Mouse (Mus musculus): ENCODE measurements around the gene Rgs9bp. TPM values are rescaled to one million over a fixed set of nuclear protein-coding genes. Genes with fewer than 3 reads are reported as not detected.
A peak's percentile ranks its signal among the peaks of the same experiment; 100 is the strongest.
"Not testable (repeated sequence)": the region's sequence is repeated elsewhere in the genome, so short reads cannot be mapped to it uniquely, and the experiment has no call there.

The Rgs9bp gene
- total RNA-seq, 2 experiments from 2014 or later: 0.48 TPM

DNA sequence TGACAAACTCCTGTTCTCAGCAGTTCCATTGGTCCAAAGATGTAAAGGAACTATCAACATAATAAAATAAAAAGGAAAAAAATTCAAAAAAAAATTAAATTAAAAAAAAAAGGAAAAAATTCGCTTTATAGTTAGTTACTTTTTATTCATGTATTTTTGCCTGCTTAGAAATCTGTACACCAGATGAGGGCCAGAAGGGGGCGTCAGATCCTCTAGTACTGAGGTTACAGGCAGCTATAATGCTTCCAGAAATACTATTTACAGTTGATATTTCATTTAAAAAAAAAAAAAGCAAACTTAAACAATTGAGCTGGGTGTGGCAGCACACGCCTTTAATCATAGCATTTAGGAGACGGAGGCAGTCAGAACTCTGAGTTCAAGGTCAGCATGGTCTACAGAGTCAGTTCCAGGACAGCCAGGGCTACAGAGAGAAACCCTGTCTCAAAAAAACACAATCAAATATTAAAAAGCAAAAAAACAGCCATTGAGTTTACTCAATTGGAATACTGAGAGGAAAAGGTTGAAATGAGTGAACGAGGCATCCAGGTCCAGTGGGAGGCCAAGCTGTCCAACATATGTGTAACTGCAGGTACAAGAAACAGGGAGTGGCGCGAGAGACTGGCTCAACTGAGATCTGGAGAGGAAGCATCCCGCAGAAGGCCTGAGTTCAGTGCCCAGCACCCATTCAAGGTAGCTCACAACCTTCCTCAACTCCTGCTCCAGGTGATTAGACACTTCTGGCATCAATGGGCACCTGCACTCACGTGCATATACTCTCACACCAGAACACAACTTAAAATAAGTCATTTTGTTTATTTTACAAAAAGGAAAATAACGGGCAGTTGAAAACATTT lies 31.4 kb downstream of the Rgs9bp start:
- peak; percentile 13 to 52 for DNase-seq (ENCODE audit: low spot score in 2 of 2)
- intact Hi-C loops (cut with DNase I): loop anchor here (2.0 to 10.0 kb wide), 3 partner anchors 31 to 1141 kb away; partner anchors contain the start of genes Rgs9bp and Tshz3

DNA sequence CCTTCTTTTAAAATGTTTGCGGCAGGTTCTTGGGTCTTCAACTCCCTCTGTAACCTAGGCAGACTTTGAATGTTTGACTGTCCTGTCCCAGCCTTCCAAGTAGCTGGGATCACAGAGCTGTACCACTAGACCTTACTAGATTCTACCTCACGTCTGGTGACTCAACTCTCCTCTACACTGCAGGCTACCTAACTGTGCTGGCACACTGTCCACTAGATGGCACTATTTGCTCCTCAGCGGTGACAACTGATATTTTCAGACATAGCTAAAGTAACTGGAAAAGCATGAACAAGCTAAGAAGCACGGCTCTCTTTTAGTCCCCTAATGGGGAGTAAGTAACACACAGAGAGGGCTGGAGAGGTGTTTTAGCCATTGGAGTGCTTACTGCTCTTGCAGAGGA lies 39.5 kb downstream of the Rgs9bp start:
- DNase-seq (ENCODE audit: low spot score in 2 of 2): peak; percentile 63 to 81
- intact Hi-C loops (cut with DNase I): loop anchor here (2.0 kb wide), 1 partner anchor 85 kb away; no protein-coding TSS in a partner anchor

GRCm38 (mm10) chr7:35537562-35537961 lies 47.8 kb downstream of the Rgs9bp start, which contains the start of gene Tdrd12:
Gene Tdrd12, minus strand, starts transcription at chr7:35537745.
- no peak for DNase-seq (ENCODE audit: low spot score in 2 of 2)
- intact Hi-C loops (cut with DNase I): no loop called here

DNA sequence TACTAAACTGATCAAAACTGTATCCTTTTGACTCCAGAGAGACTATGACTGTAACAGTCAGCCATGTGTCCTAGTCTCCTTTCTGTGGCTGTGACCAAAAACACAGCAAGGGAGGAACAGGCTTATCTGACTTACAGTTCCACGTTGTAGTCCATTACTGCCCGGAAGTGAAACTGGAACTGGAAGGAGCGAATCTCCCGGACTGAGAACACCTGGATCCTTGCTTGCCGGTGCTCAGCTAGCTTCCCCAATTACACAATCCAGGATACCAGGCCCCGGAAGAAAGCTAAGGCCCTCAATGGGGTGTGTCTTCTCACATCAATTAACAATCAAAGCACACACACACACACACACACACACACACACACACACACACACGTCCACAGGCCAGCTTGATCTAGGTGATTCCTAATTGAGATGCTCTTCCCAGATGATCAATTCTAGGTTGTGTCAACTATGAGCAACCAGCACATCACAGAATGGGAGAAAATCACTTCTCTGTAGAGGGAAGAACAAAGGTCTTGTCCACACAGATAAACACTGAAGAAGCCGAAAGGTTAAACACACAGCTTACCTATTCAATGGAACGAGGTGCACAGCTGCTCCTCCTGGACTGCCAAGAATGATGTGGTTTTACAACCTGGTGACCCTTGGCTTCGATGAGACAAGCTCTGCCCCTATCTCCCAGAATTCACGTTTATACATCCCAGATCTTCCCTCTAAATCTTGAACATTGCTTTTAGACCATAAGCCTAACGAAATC lies 49.5 kb downstream of the Rgs9bp start:
- no peak for DNase-seq (ENCODE audit: low spot score in 2 of 2)
- intact Hi-C loops (cut with DNase I): no loop called here

DNA sequence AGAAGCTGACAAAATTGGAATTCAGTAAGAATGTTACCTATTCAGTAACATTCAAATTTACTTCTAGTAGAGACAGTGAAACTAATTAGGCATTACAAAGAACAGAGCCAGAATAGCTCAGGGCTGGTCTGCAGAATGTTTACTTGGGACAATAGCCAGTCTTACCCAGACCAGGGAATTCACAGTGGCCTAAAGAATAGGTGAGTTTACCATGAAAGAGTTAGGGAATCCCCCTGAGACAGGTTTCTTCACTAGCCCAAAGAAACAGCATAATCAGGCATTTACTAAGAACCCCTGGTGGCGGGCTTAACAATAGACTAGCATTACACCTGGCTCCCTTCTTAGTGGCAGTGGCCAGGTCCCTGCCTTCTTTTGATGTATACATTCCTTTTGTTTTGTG lies 54.8 kb downstream of the Rgs9bp start:
- intact Hi-C loops (cut with DNase I); DNase-seq (ENCODE audit: low spot score in 2 of 2): not testable (repeated sequence)

DNA sequence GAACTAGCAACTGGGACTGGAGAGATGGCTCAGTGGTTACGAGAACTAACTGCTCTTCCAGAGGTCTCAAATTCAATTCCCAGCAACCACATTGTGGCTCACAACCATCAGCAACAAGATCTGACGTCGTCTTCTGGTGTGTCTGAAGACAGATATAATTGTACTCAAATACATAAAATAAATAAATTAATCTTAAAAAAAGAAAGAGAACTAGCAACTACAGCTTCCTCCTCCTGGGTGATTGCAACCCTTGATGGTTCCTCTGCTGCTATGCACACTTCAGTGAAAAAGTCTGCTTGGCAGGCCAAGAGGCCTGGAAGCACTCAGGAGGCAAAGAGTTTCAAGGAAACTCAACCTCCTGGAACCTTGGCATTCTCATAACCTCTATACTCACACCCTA lies 55.4 kb downstream of the Rgs9bp start:
- DNase-seq (ENCODE audit: low spot score in 2 of 2): no peak
- intact Hi-C loops (cut with DNase I): no loop called here

Other genes with a start within 250 kb of the Rgs9bp start
- 1 to 10 TPM; 7.7 to 8.3 TPM for gene Faap24, start 188.7 kb downstream of the Rgs9bp start, total RNA-seq (2021)
- 10 to 100 TPM; 18.2 to 23.3 TPM for gene Cep89, start 188.5 kb downstream of the Rgs9bp start, total RNA-seq (2021)
- gene Slc7a9, start 136.8 kb downstream of the Rgs9bp start, total RNA-seq (2021): not detected
- under 1 TPM; 0.23 to 0.53 TPM for gene Tdrd12, start 47.8 kb downstream of the Rgs9bp start, total RNA-seq (2021)
- 10 to 100 TPM; 69.2 to 73.8 TPM for gene Nudt19, start 29.3 kb downstream of the Rgs9bp start, total RNA-seq (2021)
- gene Ankrd27, start 662 bp upstream of the Rgs9bp start, total RNA-seq (2021): 10 to 100 TPM; 40.3 to 42.6 TPM
- gene Pdcd5, start 61.9 kb upstream of the Rgs9bp start, total RNA-seq (2021): 10 to 100 TPM; 67.3 to 72.0 TPM
- 10 to 100 TPM; 64.0 to 68.2 TPM for gene Dpy19l3, start 168.9 kb upstream of the Rgs9bp start, total RNA-seq (2021)
- 10 to 100 TPM; 28.9 to 31.8 TPM for gene Zfp507, start 217.4 kb upstream of the Rgs9bp start, total RNA-seq (2021)

All from left cerebral cortex, postnatal 25 days (tissue).